Mouse (Mus musculus) hindbrain, embryonic 12.5 days (tissue): Measurements from ENCODE around the gene Hoxc10. TPM values are rescaled to one million over a fixed set of nuclear protein-coding genes. Genes with fewer than 3 reads are reported as not detected.

Experiments
- ATAC-seq: fragments of 200-750 bp; cut with Nextera tagmentation; 2 replicates; pipeline ENCODE4 v1.8.0; 2017; ENCODE audit warnings: moderate TSS enrichment; ENCODE audit not compliant: low FRiP score
- H3K27ac ChIP-seq: fragments of 300-500 bp; sonication (generic); 2 replicates; pipeline ENCODE4 v1.5.1; 2016; ENCODE audit warnings: mild to moderate bottlenecking
- H3K27me3 ChIP-seq: fragments of 300-500 bp; sonication (generic); 2 replicates; pipeline ENCODE4 v1.6.1; 2016; ENCODE audit warnings: mild to moderate bottlenecking
- H3K36me3 ChIP-seq: fragments of 300-500 bp; sonication (generic); 2 replicates; pipeline ENCODE4 v1.6.1; 2016; ENCODE audit warnings: mild to moderate bottlenecking
- H3K4me1 ChIP-seq: fragments of 300-500 bp; sonication (generic); 2 replicates; pipeline ENCODE4 v1.6.1; 2016
- H3K4me2 ChIP-seq: fragments of 300-500 bp; sonication (generic); replicated peaks from 2 replicates; pipeline ENCODE4 v1.6.1; 2016; ENCODE audit warnings: mild to moderate bottlenecking
- H3K4me3 ChIP-seq: fragments of 300-500 bp; sonication (generic); 2 replicates; pipeline ENCODE4 v1.5.1; 2016; ENCODE audit warnings: mild to moderate bottlenecking
- H3K9ac ChIP-seq: fragments of 300-500 bp; sonication (generic); 2 replicates; pipeline ENCODE4 v1.6.1; 2016; ENCODE audit warnings: mild to moderate bottlenecking, moderate library complexity
- H3K9me3 ChIP-seq: fragments of 300-500 bp; sonication (generic); replicated peaks from 2 replicates; pipeline ENCODE4 v1.6.1; 2016; ENCODE audit warnings: mild to moderate bottlenecking
- WGBS: fragments of 180-500 bp; shearing (Covaris S2); methylation state at CpG from one replicate; pipeline ENCODE4 v1.1.7; 2016; 5-methylcytosine and 5-hydroxymethylcytosine counted together
- polyA plus RNA-seq: library from polyadenylated mRNA; unstranded; fragments of >200 nt; fragmentation: Nextera tagmentation; extraction: Ambion mirVana; gene quantifications from 2 replicates; pipeline ENCODE4 v1.2.1, GENCODE M21; 2016

Hoxc10 gene
- polyA plus RNA-seq, 1 experiment from 2014 or later, result not detected

- Histone ChIP-seq H3K4me1 (0 out of 2 replicates have a peak, but pooled peaks cover 7% of the 10 kb centered on the region), H3K27me3 (peaks cover 97% of the 10 kb centered on the region), H3K27ac (no peak overlapping the region), H3K36me3 (no peaks in the 10 kb centered on the region), H3K9ac (no peak overlapping the region), H3K4me3 (no peak overlapping the region), H3K9me3 (no peaks in the 10 kb centered on the region), H3K4me2 (no peak overlapping the region)
- ATAC-seq, result no peak
- WGBS, result 4% methylated on average over 26 of the region's 26 CpGs
Observed at GRCm38 (mm10) chr15:102965003-102965891, 1.3 kb upstream of the Hoxc10 start.

- Histone ChIP-seq H3K36me3 (no peaks in the 10 kb centered on the region), H3K27ac (no peak overlapping the region), H3K27me3 (peaks cover 97% of the 10 kb centered on the region), H3K4me3 (peak overlapping the region; percentile 1; the same call in 1 of the 2 replicates), H3K4me1 (0 out of 2 replicates have a peak, but pooled peaks cover 7% of the 10 kb centered on the region), H3K9me3 (no peaks in the 10 kb centered on the region), H3K4me2 (peak overlapping the region; percentile 17; the same call in 1 of the 2 replicates), H3K9ac (no peak overlapping the region)
- ATAC-seq, result no peak
- 2% methylated on average over 30 of the region's 30 CpGs for WGBS
Observed at GRCm38 (mm10) chr15:102965892-102966775, 462 bp upstream of the Hoxc10 start.

DNA sequence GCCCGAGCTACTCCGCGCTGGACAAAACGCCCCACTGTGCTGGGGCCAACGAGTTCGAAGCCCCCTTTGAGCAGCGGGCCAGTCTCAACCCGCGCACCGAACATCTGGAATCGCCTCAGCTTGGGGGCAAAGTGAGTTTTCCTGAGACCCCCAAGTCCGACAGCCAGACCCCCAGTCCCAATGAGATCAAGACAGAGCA lies 615 bp downstream of the Hoxc10 start, which contains the start of gene Hoxc5:
Gene Hoxc5 (plus strand): TSS at position 132 of the 199 bp plus-strand sequence.
- Histone ChIP-seq H3K27ac (no peak within 1 kb of the TSS), H3K4me2 (peak within 1 kb of the TSS; percentile 17; the same call in 1 of the 2 replicates), H3K27me3 (peaks cover 99% of the 10 kb centered on the region), H3K4me1 (0 out of 2 replicates have a peak, but pooled peaks cover 7% of the 10 kb centered on the region), H3K9ac (no peak within 1 kb of the TSS), H3K4me3 (peak within 1 kb of the TSS; percentile 1; the same call in 1 of the 2 replicates), H3K9me3 (no peaks in the 10 kb centered on the region), H3K36me3 (no peaks in the 10 kb centered on the region)
- 5% methylated on average over 12 of the region's 12 CpGs for WGBS
- ATAC-seq, result no peak

DNA sequence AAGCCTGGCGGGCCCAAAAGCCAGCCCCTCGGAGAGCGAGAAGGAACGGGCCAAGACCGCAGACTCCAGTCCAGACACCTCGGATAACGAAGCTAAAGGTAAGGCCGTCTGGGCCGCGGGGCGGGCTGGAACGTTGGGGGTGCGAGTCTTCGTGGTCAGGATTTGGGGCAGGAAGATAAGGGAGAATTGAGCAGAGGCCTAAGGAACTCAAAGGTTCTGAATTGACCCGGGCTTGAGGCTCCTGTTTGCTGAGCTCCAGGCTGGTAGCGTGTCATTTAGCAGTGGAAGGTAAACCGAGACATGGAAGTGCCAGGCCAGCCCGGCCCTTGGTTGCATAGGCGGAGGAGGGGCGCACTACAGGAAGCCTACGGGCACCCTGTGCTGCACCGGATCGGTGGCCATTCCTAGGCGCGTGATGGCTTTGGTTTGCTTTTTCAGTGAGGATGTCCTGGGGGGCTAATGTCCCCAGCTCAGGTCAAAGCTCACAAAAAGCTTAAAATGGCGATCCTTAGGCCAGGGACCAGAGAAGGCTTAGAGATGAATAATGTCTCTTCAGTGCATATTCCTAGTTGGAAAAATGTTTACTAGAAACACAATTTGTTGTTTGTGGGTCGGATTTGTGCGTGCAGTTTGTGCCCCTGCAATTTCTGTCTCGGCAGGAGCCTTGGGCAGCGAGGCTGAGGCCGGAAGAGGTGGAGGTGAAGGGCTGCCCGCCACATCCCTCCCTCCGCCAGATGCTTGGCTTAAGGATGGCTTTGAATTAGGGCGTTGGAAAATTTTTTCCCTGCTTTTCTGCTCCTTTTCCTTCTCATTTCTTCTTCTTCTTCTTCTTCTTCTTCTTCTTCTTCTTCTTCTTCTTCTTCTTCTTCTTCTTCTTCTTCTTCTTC lies 1.2 kb downstream of the Hoxc10 start:
- WGBS, result 2% methylated on average over 34 of the region's 34 CpGs
- H3K4me2 ChIP-seq, result no peak overlapping the region
- H3K36me3 ChIP-seq, result no peaks in the 10 kb centered on the region
- ATAC-seq, result no peak
- no peak overlapping the region for H3K27ac ChIP-seq
- 0 out of 2 replicates have a peak, but pooled peaks cover 7% of the 10 kb centered on the region for H3K4me1 ChIP-seq
- no peak overlapping the region for H3K4me3 ChIP-seq
- peaks cover 99% of the 10 kb centered on the region for H3K27me3 ChIP-seq
- H3K9ac ChIP-seq, result no peak overlapping the region
- H3K9me3 ChIP-seq, result no peaks in the 10 kb centered on the region

GRCm38 (mm10) chr15:102969296-102969695 lies 2.7 kb downstream of the Hoxc10 start:
- 0 out of 2 replicates have a peak, but pooled peaks cover 7% of the 10 kb centered on the region for H3K4me1 ChIP-seq
- H3K9ac ChIP-seq, result no peak overlapping the region
- WGBS, result 35% methylated on average over 1 of the region's 1 CpGs
- H3K36me3 ChIP-seq, result no peaks in the 10 kb centered on the region
- ATAC-seq, result no peak
- no peak overlapping the region for H3K4me3 ChIP-seq
- H3K9me3 ChIP-seq, result no peaks in the 10 kb centered on the region
- peaks cover 99% of the 10 kb centered on the region for H3K27me3 ChIP-seq
- no peak overlapping the region for H3K4me2 ChIP-seq
- no peak overlapping the region for H3K27ac ChIP-seq

DNA sequence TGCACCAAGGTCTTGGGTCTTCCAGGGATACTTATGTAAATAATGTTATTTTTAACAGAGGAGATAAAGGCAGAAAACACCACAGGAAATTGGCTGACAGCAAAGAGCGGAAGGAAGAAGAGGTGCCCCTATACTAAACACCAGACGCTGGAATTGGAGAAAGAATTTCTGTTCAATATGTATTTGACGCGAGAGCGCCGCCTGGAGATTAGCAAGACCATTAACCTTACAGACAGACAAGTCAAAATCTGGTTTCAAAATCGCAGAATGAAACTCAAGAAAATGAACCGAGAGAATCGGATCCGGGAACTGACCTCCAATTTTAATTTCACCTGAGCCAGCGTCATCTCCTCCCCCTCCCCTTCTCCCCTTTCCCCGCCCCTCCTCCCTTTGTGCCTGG lies 4.1 kb downstream of the Hoxc10 start:
- peaks cover 99% of the 10 kb centered on the region for H3K27me3 ChIP-seq
- H3K36me3 ChIP-seq, result no peaks in the 10 kb centered on the region
- H3K4me3 ChIP-seq, result no peak overlapping the region
- H3K9me3 ChIP-seq, result no peaks in the 10 kb centered on the region
- 2% methylated on average over 12 of the region's 12 CpGs for WGBS
- H3K4me2 ChIP-seq, result no peak overlapping the region
- no peak for ATAC-seq
- 0 out of 2 replicates have a peak, but pooled peaks cover 7% of the 10 kb centered on the region for H3K4me1 ChIP-seq
- H3K9ac ChIP-seq, result no peak overlapping the region
- no peak overlapping the region for H3K27ac ChIP-seq

GRCm38 (mm10) chr15:102972254-102972653 lies 5.7 kb downstream of the Hoxc10 start:
- H3K36me3 ChIP-seq, result no peaks in the 10 kb centered on the region
- H3K4me1 ChIP-seq, result no peaks in the 10 kb centered on the region
- ATAC-seq, result no peak
- no peak overlapping the region for H3K27ac ChIP-seq
- no peaks in the 10 kb centered on the region for H3K9me3 ChIP-seq
- no peak overlapping the region for H3K9ac ChIP-seq
- H3K27me3 ChIP-seq, result peaks cover 99% of the 10 kb centered on the region
- under 1% methylated on average over 21 of the region's 21 CpGs for WGBS
- no peak overlapping the region for H3K4me3 ChIP-seq
- no peak overlapping the region for H3K4me2 ChIP-seq

GRCm38 (mm10) chr15:102972753-102973152 lies 6.2 kb downstream of the Hoxc10 start:
- no peak overlapping the region for H3K4me2 ChIP-seq
- ATAC-seq, result no peak
- H3K27ac ChIP-seq, result no peak overlapping the region
- no peaks in the 10 kb centered on the region for H3K36me3 ChIP-seq
- peaks cover 99% of the 10 kb centered on the region for H3K27me3 ChIP-seq
- WGBS, result 3% methylated on average over 6 of the region's 6 CpGs
- H3K4me1 ChIP-seq, result no peaks in the 10 kb centered on the region
- H3K9ac ChIP-seq, result no peak overlapping the region
- no peak overlapping the region for H3K4me3 ChIP-seq
- no peaks in the 10 kb centered on the region for H3K9me3 ChIP-seq

- Histone ChIP-seq H3K27me3 (peaks cover 100% of the 10 kb centered on the region), H3K4me3 (no peak overlapping the region), H3K27ac (no peak overlapping the region), H3K9ac (no peak overlapping the region), H3K4me2 (no peak overlapping the region), H3K9me3 (no peaks in the 10 kb centered on the region), H3K36me3 (no peaks in the 10 kb centered on the region), H3K4me1 (no peaks in the 10 kb centered on the region)
- 3% methylated on average over 7 of the region's 7 CpGs for WGBS
- ATAC-seq, result no peak
Observed at GRCm38 (mm10) chr15:102975034-102975433, 8.4 kb downstream of the Hoxc10 start.

DNA sequence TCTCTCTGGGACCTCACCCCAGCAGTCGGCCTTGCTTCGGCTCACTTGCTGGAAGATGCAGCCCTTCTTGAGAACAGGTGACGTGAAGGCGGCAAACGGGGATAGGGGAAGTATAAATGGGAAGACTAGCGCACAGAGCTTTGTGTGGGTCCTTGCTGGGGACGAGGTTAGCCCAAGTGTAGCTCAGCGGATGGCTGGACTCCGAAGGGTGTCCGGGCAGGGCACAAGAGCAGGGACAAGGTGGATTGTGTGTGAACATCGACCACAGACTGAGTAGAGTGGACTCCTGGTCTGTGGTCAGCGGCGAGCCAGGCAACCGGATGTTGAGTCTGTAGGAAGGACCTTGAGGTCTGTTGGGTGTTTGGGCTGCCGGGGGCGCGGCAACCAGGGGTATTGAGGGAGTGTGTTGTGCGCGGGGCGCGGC lies 9.1 kb downstream of the Hoxc10 start:
- no peak overlapping the region for H3K9ac ChIP-seq
- ATAC-seq, result no peak
- H3K4me2 ChIP-seq, result no peak overlapping the region
- H3K27ac ChIP-seq, result no peak overlapping the region
- H3K36me3 ChIP-seq, result no peaks in the 10 kb centered on the region
- no peaks in the 10 kb centered on the region for H3K9me3 ChIP-seq
- H3K4me3 ChIP-seq, result no peak overlapping the region
- WGBS, result under 1% methylated on average over 21 of the region's 21 CpGs
- peaks cover 100% of the 10 kb centered on the region for H3K27me3 ChIP-seq
- H3K4me1 ChIP-seq, result no peaks in the 10 kb centered on the region

- under 1% methylated on average over 19 of the region's 20 CpGs for WGBS
- no peak within 1 kb of the TSS for H3K9ac ChIP-seq
- ATAC-seq, result no peak
- H3K27ac ChIP-seq, result no peak within 1 kb of the TSS
- H3K4me3 ChIP-seq, result no peak within 1 kb of the TSS
- H3K4me2 ChIP-seq, result no peak within 1 kb of the TSS
- no peaks in the 10 kb centered on the region for H3K36me3 ChIP-seq
- no peaks in the 10 kb centered on the region for H3K4me1 ChIP-seq
- no peaks in the 10 kb centered on the region for H3K9me3 ChIP-seq
- H3K27me3 ChIP-seq, result peaks cover 100% of the 10 kb centered on the region
Observed at GRCm38 (mm10) chr15:102976171-102976570, 9.6 kb downstream of the Hoxc10 start, which contains the start of gene Hoxc9. Gene Hoxc9, plus strand, starts transcription at chr15:102976439.
